Mouse (Mus musculus): ENCODE data around the gene Fabp3. TPM values are rescaled to one million over a fixed set of nuclear protein-coding genes. Genes with fewer than 3 reads are reported as not detected.

Fabp3 gene
- polyA plus RNA-seq, 1 experiment from 2014 or later = 15.7 TPM

GRCm38 (mm10) chr4:130298877-130299628 lies 9.3 kb upstream of the Fabp3 start:
- 77% methylated on average over 11 of the region's 11 CpGs for WGBS
- no peak overlapping the region for H3K9ac ChIP-seq (ENCODE audit: low read depth, low read length)
- no peak overlapping the region for H3K4me3 ChIP-seq (ENCODE audit: low read length)
- no peak for ATAC-seq (ENCODE audit: low FRiP score, low TSS enrichment)
- H3K4me2 ChIP-seq (replicated peaks; ENCODE audit: low read depth, low read length) = no peak overlapping the region
- no peaks in the 10 kb centered on the region for H3K4me1 ChIP-seq (ENCODE audit: control insufficient read depth, insufficient read depth, low read length)
- no peak overlapping the region for H3K27ac ChIP-seq (ENCODE audit: low read depth, low read length)
- no peaks in the 10 kb centered on the region for H3K36me3 ChIP-seq (ENCODE audit: control insufficient read depth, insufficient read depth, low read length)
- no peaks in the 10 kb centered on the region; the same call in 1 of the 2 replicates for H3K27me3 ChIP-seq (ENCODE audit: control insufficient read depth, insufficient read depth, low read length)
- no peaks in the 10 kb centered on the region for H3K9me3 ChIP-seq (ENCODE audit: control insufficient read depth, low read length)

GRCm38 (mm10) chr4:130299629-130300018 lies 8.8 kb upstream of the Fabp3 start:
- WGBS = 63% methylated on average over 8 of the region's 8 CpGs
- no peaks in the 10 kb centered on the region; the same call in 1 of the 2 replicates for H3K27me3 ChIP-seq (ENCODE audit: control insufficient read depth, insufficient read depth, low read length)

GRCm38 (mm10) chr4:130302285-130302870 lies 6.0 kb upstream of the Fabp3 start:
- ATAC-seq (ENCODE audit: low FRiP score, low TSS enrichment) = no peak
- 0 out of 2 replicates have a peak, but pooled peaks cover 3% of the 10 kb centered on the region for H3K4me1 ChIP-seq (ENCODE audit: control insufficient read depth, insufficient read depth, low read length)
- WGBS = 54% methylated on average over 12 of the region's 12 CpGs
- H3K9me3 ChIP-seq (ENCODE audit: control insufficient read depth, low read length) = no peaks in the 10 kb centered on the region
- peaks cover 4% of the 10 kb centered on the region; the same call in 1 of the 2 replicates for H3K27me3 ChIP-seq (ENCODE audit: control insufficient read depth, insufficient read depth, low read length)
- no peak overlapping the region for H3K4me2 ChIP-seq (replicated peaks; ENCODE audit: low read depth, low read length)
- H3K4me3 ChIP-seq (ENCODE audit: low read length) = no peak overlapping the region
- no peak overlapping the region for H3K9ac ChIP-seq (ENCODE audit: low read depth, low read length)
- no peaks in the 10 kb centered on the region for H3K36me3 ChIP-seq (ENCODE audit: control insufficient read depth, insufficient read depth, low read length)
- H3K27ac ChIP-seq (ENCODE audit: low read depth, low read length) = no peak overlapping the region

More at GRCm38 (mm10) chr4:130299629-130300018, 8.8 kb upstream of the Fabp3 start:
- H3K9me3 ChIP-seq (ENCODE audit: control insufficient read depth, low read length) = no peaks in the 10 kb centered on the region
- H3K4me1 ChIP-seq (ENCODE audit: control insufficient read depth, insufficient read depth, low read length) = no peaks in the 10 kb centered on the region
- H3K9ac ChIP-seq (ENCODE audit: low read depth, low read length) = no peak overlapping the region
- H3K4me2 ChIP-seq (replicated peaks; ENCODE audit: low read depth, low read length) = no peak overlapping the region
- no peak for ATAC-seq (ENCODE audit: low FRiP score, low TSS enrichment)
- no peaks in the 10 kb centered on the region for H3K36me3 ChIP-seq (ENCODE audit: control insufficient read depth, insufficient read depth, low read length)
- no peak overlapping the region for H3K4me3 ChIP-seq (ENCODE audit: low read length)
- H3K27ac ChIP-seq (ENCODE audit: low read depth, low read length) = no peak overlapping the region

GRCm38 (mm10) chr4:130304746-130305145 lies 3.6 kb upstream of the Fabp3 start:
- H3K9ac ChIP-seq (ENCODE audit: low read depth, low read length) = no peak overlapping the region
- peaks cover 20% of the 10 kb centered on the region for H3K27me3 ChIP-seq (ENCODE audit: control insufficient read depth, insufficient read depth, low read length)
- no peaks in the 10 kb centered on the region for H3K36me3 ChIP-seq (ENCODE audit: control insufficient read depth, insufficient read depth, low read length)
- H3K4me2 ChIP-seq (replicated peaks; ENCODE audit: low read depth, low read length) = no peak overlapping the region
- no peak overlapping the region for H3K27ac ChIP-seq (ENCODE audit: low read depth, low read length)
- no peak overlapping the region for H3K4me3 ChIP-seq (ENCODE audit: low read length)
- H3K4me1 ChIP-seq (ENCODE audit: control insufficient read depth, insufficient read depth, low read length) = peaks cover 19% of the 10 kb centered on the region
- 27% methylated on average over 3 of the region's 3 CpGs for WGBS
- ATAC-seq (ENCODE audit: low FRiP score, low TSS enrichment) = no peak
- H3K9me3 ChIP-seq (ENCODE audit: control insufficient read depth, low read length) = no peaks in the 10 kb centered on the region

- no peaks in the 10 kb centered on the region for H3K9me3 ChIP-seq (ENCODE audit: control insufficient read depth, low read length)
- H3K9ac ChIP-seq (ENCODE audit: low read depth, low read length) = no peak overlapping the region
- peaks cover 30% of the 10 kb centered on the region for H3K27me3 ChIP-seq (ENCODE audit: control insufficient read depth, insufficient read depth, low read length)
- H3K4me3 ChIP-seq (ENCODE audit: low read length) = 0 out of 2 replicates have a peak overlapping the region, but pooled peaks have one; percentile 48
- H3K4me1 ChIP-seq (ENCODE audit: control insufficient read depth, insufficient read depth, low read length) = peaks cover 19% of the 10 kb centered on the region
- no peaks in the 10 kb centered on the region for H3K36me3 ChIP-seq (ENCODE audit: control insufficient read depth, insufficient read depth, low read length)
- ATAC-seq (ENCODE audit: low FRiP score, low TSS enrichment) = no peak
- 72% methylated on average over 10 of the region's 10 CpGs for WGBS
- peak overlapping the region; percentile 93; the same call in 1 of the 2 replicates for H3K4me2 ChIP-seq (replicated peaks; ENCODE audit: low read depth, low read length)
- no peak overlapping the region for H3K27ac ChIP-seq (ENCODE audit: low read depth, low read length)
These were observed 1.4 kb upstream of the Fabp3 start for GRCm38 (mm10) chr4:130306796-130307630.

- Histone ChIP-seq H3K9ac (ENCODE audit: low read depth, low read length) (no peak overlapping the region), H3K27me3 (ENCODE audit: control insufficient read depth, insufficient read depth, low read length) (peaks cover 30% of the 10 kb centered on the region), H3K4me3 (ENCODE audit: low read length) (peak overlapping the region; percentile 48), H3K27ac (ENCODE audit: low read depth, low read length) (no peak overlapping the region), H3K4me2 (replicated peaks; ENCODE audit: low read depth, low read length) (peak overlapping the region; percentile 93), H3K4me1 (ENCODE audit: control insufficient read depth, insufficient read depth, low read length) (peaks cover 19% of the 10 kb centered on the region), H3K9me3 (ENCODE audit: control insufficient read depth, low read length) (no peaks in the 10 kb centered on the region), H3K36me3 (ENCODE audit: control insufficient read depth, insufficient read depth, low read length) (no peaks in the 10 kb centered on the region; the same call in 1 of the 2 replicates)
- under 1% methylated on average over 23 of the region's 23 CpGs for WGBS
- ATAC-seq (ENCODE audit: low FRiP score, low TSS enrichment) = peak; percentile 59; the same call in 1 of the 2 replicates
These were observed 554 bp upstream of the Fabp3 start for GRCm38 (mm10) chr4:130307851-130308230.

- Histone ChIP-seq H3K36me3 (ENCODE audit: control insufficient read depth, insufficient read depth, low read length) (peaks cover 3% of the 10 kb centered on the region; the same call in 1 of the 2 replicates), H3K9ac (ENCODE audit: low read depth, low read length) (no peak overlapping the region), H3K4me1 (ENCODE audit: control insufficient read depth, insufficient read depth, low read length) (peaks cover 19% of the 10 kb centered on the region), H3K27me3 (ENCODE audit: control insufficient read depth, insufficient read depth, low read length) (peaks cover 30% of the 10 kb centered on the region), H3K27ac (ENCODE audit: low read depth, low read length) (no peak overlapping the region), H3K9me3 (ENCODE audit: control insufficient read depth, low read length) (no peaks in the 10 kb centered on the region), H3K4me3 (ENCODE audit: low read length) (peak overlapping the region; percentile 48), H3K4me2 (replicated peaks; ENCODE audit: low read depth, low read length) (peak overlapping the region; percentile 93)
- 44% methylated on average over 8 of the region's 8 CpGs for whole genome bisulfite sequencing
- no peak; the same call in 1 of the 2 replicates for ATAC-seq (ENCODE audit: low FRiP score, low TSS enrichment)
These were observed 859 bp downstream of the Fabp3 start for GRCm38 (mm10) chr4:130309254-130309653.

- H3K27ac ChIP-seq (ENCODE audit: low read depth, low read length) = no peak overlapping the region
- 95% methylated on average over 3 of the region's 3 CpGs for WGBS
- H3K4me1 ChIP-seq (ENCODE audit: control insufficient read depth, insufficient read depth, low read length) = peaks cover 15% of the 10 kb centered on the region
- H3K4me3 ChIP-seq (ENCODE audit: low read length) = no peak overlapping the region
- no peaks in the 10 kb centered on the region for H3K9me3 ChIP-seq (ENCODE audit: control insufficient read depth, low read length)
- H3K36me3 ChIP-seq (ENCODE audit: control insufficient read depth, insufficient read depth, low read length) = peaks cover 14% of the 10 kb centered on the region; the same call in 1 of the 2 replicates
- peaks cover 25% of the 10 kb centered on the region for H3K27me3 ChIP-seq (ENCODE audit: control insufficient read depth, insufficient read depth, low read length)
- no peak overlapping the region for H3K4me2 ChIP-seq (replicated peaks; ENCODE audit: low read depth, low read length)
- no peak overlapping the region for H3K9ac ChIP-seq (ENCODE audit: low read depth, low read length)
- ATAC-seq (ENCODE audit: low FRiP score, low TSS enrichment) = no peak
These were observed 4.1 kb downstream of the Fabp3 start for GRCm38 (mm10) chr4:130312526-130312925.

Data from kidney, embryonic 14.5 days (tissue).